Mouse (Mus musculus): ENCODE results near the gene Gcm2.

Gcm2 gene

DNA sequence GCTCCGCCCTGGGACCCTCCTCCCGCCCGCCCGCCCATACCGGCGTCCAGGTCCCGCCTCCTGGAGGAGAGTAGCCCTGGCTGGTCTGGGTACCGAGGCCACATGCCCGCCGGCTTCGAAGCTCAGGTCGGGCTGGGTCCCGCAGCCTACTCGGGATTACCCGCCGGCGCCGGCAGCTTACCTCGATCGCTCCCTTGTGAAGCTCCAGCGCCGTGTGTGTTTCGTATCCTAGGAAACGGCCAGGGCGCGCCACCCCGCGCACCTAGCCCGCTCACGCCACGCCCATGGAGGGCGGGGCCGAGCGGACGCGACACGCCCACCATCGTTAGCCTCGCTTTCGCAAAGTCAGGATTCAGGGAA lies 31.4 kb downstream of the Gcm2 start, which contains the start of gene Mak:
Gene Mak, minus strand, starts transcription at position 286 of the 360 bp plus-strand sequence.
- peak; percentile 87 for DNase-seq

DNA sequence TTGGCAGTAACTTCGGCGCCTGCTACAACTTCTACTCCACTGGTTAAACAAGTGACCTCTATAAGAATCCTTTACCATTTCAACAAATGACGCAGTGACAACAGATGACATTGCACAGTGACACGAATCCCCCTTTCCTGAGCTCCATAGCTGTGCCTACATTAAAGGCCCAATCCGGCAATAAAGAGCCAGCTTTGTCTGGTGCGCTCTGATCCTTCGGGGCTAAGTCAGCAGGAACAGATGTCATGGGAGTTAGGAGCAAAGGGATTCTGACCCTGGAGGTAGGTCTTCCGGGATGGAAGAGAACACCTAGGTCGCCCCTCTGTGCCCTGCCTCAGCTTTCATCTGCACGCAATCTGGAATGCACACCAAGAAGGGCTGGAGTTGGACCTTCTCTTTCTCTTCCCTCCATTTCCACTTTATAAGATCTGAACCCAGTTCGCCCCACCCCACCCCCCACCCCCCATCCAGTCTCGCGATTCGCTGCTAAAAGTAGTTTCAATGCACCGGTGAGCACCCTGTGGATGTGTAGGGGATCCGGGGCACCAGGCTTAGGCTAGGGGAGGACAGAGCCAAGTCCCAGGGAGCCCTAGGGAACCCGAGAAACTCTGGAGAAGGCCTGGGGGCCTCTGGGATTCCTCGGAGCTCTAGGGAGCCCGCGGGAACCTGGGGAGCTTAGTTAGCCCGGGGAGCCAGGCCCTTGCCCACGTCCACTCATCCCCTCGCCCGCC lies 32.0 kb downstream of the Gcm2 start:
- no peak for DNase-seq

DNA sequence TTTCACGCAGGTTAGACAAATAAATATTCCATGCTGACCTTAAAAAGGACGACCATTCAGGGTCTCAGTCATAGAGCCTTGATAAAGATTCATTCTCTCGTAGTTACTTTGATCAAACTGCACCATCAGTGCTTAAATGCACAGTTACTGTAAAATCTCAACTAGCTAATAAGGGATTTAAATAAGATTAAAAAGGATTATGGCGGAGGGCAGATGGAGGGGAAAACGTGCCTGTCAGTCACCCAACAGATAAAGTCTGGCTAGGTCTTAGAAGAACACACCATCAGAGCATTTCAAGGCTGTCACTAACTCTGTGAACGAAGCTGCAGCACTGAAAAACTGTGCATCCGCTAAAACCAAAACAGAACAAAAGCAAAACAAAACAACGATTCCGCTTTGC lies 32.9 kb downstream of the Gcm2 start:
- DNase-seq = no peak

DNA sequence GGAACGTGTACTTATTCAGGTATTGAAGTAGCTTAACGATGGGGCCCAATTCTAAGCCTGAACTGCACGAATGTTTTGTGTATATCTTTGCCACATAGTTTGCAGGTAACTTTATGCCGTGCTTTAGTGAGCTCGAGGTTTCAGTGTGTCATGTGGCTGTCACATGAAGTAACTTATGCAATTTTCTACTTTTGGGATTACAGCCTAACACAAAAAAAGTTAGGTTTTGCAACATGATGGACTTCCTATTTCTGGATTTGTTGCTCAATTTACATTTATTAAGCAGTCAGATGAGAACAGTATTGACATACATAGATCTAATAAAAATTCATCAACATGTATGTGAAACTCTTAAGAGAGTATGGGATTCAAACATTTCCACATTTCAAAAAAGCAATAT lies 37.0 kb downstream of the Gcm2 start:
- no peak for DNase-seq

DNA sequence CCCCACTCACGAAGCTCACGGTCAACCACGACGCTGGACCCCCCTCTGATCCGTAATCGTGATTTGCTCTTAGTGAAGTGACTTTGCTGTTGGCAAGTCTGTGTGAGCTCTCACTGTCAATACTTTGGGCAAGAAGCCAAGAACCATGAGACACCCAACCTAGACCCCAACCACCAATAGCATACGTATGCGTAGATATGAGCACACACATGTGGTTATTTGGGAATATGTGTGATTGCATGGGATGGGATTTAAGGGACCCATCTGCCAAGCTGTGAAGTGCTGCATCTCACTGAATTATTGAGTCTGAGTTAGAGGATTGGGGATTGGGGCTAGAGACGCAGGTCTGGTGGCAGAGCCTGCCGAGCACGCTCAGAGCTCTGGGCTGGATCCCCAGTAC lies 39.2 kb downstream of the Gcm2 start:
- DNase-seq = no peak

DNA sequence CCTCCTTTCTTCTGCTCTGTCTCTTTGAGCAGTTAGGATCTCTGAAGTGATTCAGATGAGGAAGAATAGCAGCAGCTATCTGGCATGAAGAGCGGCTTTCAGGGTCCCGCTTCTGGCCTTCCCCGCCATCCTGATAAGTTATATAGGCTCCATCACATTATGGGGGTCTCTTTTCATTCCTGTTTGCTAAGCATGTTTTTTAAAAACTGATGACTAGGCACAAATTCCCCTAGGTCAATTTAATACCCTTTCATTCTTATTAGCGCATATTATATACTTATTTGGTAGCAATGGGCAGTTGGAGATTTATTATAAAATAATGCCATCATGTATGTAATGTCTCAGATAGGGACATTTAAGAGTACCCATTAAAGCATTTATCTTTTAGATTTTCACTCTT lies 43.2 kb downstream of the Gcm2 start:
- DNase-seq = no peak

DNA sequence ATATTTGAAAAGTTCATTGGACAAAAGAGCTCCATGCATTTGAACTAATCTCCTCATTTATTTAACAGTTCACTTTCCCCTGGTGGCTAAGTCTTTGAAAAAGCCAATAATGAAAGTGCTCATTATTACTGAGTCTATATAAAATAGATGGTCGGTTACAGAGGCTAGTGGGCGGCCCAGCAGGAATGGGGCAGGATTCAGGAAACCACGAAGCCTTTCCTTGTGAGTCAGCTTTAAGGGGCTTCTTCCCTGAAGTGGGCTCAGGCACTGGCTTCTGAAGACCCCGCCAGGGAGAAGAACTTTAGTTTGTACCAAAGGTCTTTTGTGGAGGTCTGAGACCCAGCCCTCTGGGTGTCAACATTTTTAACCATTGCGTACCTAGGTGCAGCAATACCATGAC lies 58.9 kb downstream of the Gcm2 start:
- no peak for DNase-seq

Measured in liver (tissue).